Mouse (Mus musculus) bone marrow, adult 2 months (tissue): ENCODE data around the gene Ldb2.

Experiments
- CTCF ChIP-seq: fragments of 200-500 bp; IDR thresholded peaks from 2 replicates; pipeline ENCODE4 v1.5.1; 2011; ENCODE audit warnings: low read length, control low read depth; ENCODE audit not compliant: control insufficient read depth, insufficient read depth
- POLR2A ChIP-seq: fragments of 200-500 bp; IDR thresholded peaks from 2 replicates; pipeline ENCODE4 v1.6.1; 2011; ENCODE audit warnings: low read depth, mild to moderate bottlenecking, control low read depth, low read length, borderline replicate concordance; ENCODE audit not compliant: control insufficient read depth

DNA sequence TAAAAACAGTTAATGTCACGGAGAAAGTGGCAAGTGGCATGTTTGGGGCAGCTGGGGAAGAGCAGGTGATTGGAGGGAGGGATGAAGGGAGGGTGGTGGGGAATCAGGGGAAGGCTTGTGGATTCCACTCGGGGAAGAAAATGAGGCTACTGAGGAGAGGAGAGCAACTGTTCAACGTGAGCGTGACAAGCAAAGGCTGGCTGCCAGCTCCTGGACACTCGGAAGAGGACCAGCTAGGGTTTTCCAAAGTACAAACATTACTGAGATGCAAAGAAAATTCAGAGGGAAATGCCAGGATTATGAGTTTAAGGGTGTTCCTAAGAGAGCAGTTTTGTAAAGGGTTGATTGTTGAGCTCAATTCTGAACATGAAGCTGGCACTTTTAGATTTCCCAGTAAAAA, 294.7 kb downstream of the Ldb2 start:
- TF ChIP-seq CTCF, result no peak
- no peak for TF ChIP-seq POLR2A
